Comparison of ENCODE assay signal across 26 mouse cellular contexts in the genomic region with DNA sequence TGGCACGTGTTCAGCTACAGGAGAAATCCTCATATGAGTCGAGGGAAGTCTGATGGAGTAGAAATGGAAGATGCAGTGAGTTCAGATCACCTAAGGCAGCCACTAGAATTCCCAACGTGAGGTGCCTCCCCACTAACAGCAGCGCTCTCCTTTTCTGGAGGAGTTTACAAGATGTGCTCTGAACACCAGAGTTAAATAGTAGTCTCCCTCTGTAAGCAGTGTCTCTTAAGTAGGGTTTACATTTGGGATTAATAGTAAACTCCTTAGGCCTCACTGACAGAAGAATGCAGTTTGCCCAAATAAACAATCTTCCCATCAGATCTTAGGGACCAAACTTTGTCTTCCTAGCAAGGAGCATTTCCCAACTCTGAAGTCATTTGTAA.
DNase-seq lines count a peak whose midpoint lies in the region; ATAC-seq and TF ChIP-seq lines count a peak whose summit lies in the region.
"Had no signal": no experiment of that assay in that cellular context is flagged by ENCODE, and none has a peak within 500 bp of the region (broad histone marks: within the 10 kb centered on the region; RNA-seq: fewer than 3 reads in every experiment).

No protein-coding gene starts in this region.

- H3K9me3 ChIP-seq in lung, embryonic 14.5 days (ENCODE audit: low read depth, low read length): no peaks in the 10 kb centered on the region
- H3K9me3 ChIP-seq in intestine, embryonic 14.5 days (ENCODE audit: control insufficient read depth, low read length): no peaks in the 10 kb centered on the region
- H3K9me3 ChIP-seq in intestine, postnatal 0 days (ENCODE audit: control insufficient read depth): no peaks in the 10 kb centered on the region
- no peaks in the 10 kb centered on the region for H3K9me3 ChIP-seq in stomach, postnatal 0 days (ENCODE audit: control insufficient read depth, low read length)
- H3K9me3 ChIP-seq: embryonic facial prominence, embryonic 15.5 days; forebrain, embryonic 10.5 days; heart, embryonic 15.5 days; limb, embryonic 13.5 days; liver, embryonic 12.5 days; midbrain, embryonic 12.5 days had no signal

- TF ChIP-seq EP300 in stomach, postnatal 0 days (optimal IDR thresholded peaks at IDR 0.05): no peak

- H3K27ac ChIP-seq in lung, embryonic 14.5 days (ENCODE audit: low read depth): no peak overlapping the region; the same call in 1 of the 2 replicates
- peak overlapping the region; percentile 70 for H3K27ac ChIP-seq in intestine, embryonic 14.5 days (ENCODE audit: low read depth)
- H3K27ac ChIP-seq in intestine, postnatal 0 days (ENCODE audit: low read depth, low read length): 0 out of 2 replicates have a peak overlapping the region, but pooled peaks have one; percentile 10
- peak overlapping the region; percentile 80 for H3K27ac ChIP-seq in stomach, postnatal 0 days (replicated peaks)
- H3K27ac ChIP-seq: embryonic facial prominence, embryonic 15.5 days; forebrain, embryonic 10.5 days; heart, embryonic 15.5 days; hindbrain, embryonic 14.5 days; limb, embryonic 13.5 days; liver, embryonic 12.5 days; midbrain, embryonic 12.5 days had no signal

- no peak overlapping the region for H3K4me2 ChIP-seq in lung, embryonic 14.5 days
- H3K4me2 ChIP-seq in intestine, embryonic 14.5 days (ENCODE audit: low read length): no peak overlapping the region
- no peak overlapping the region for H3K4me2 ChIP-seq in intestine, postnatal 0 days (replicated peaks; ENCODE audit: low read depth)
- no peak overlapping the region for H3K4me2 ChIP-seq in stomach, postnatal 0 days (replicated peaks; ENCODE audit: low read depth)
- H3K4me2 ChIP-seq: embryonic facial prominence, embryonic 15.5 days; heart, embryonic 15.5 days; hindbrain, embryonic 14.5 days; limb, embryonic 13.5 days; liver, embryonic 12.5 days; midbrain, embryonic 12.5 days had no signal

- peak; percentile 39 for DNase-seq in lung, embryonic 14.5 days
- DNase-seq in lung, adult 18-20 months: no peak
- DNase-seq in intestine, embryonic 14.5 days (ENCODE audit: low spot score): no peak
- DNase-seq in stomach, postnatal 0 days (ENCODE audit: low spot score): no peak
- no peak for DNase-seq in gastrocnemius, postnatal 10 days
- DNase-seq in gastrocnemius, adult 18-20 months (ENCODE audit: low spot score): no peak
- DNase-seq: adrenal gland, adult 8-10 months; cerebellum, adult 8-10 months; cerebellum, postnatal 36 days; embryo, embryonic 11 days; forebrain, postnatal 0 days; gastrocnemius, postnatal 36 days; heart, postnatal 4 days; kidney, adult 18-20 months; kidney, postnatal 25 days; layer of hippocampus, postnatal 36 days; thymus, postnatal 25 days had no signal

- no peak overlapping the region for H3K4me3 ChIP-seq in lung, embryonic 14.5 days (ENCODE audit: low read depth, low read length)
- no peak overlapping the region for H3K4me3 ChIP-seq in intestine, embryonic 14.5 days (ENCODE audit: low read depth, low read length)
- H3K4me3 ChIP-seq in intestine, postnatal 0 days (ENCODE audit: low read depth, low read length): no peak overlapping the region
- no peak overlapping the region for H3K4me3 ChIP-seq in stomach, postnatal 0 days (ENCODE audit: low read depth, low read length)
- H3K4me3 ChIP-seq: embryonic facial prominence, embryonic 15.5 days; forebrain, embryonic 10.5 days; heart, embryonic 15.5 days; limb, embryonic 13.5 days; liver, embryonic 12.5 days; midbrain, embryonic 12.5 days had no signal

- WGBS in lung, embryonic 14.5 days: 47% methylated on average over 4 of the region's 4 CpGs
- 40% methylated on average over 4 of the region's 4 CpGs for WGBS in intestine, embryonic 14.5 days
- 51% methylated on average over 4 of the region's 4 CpGs for WGBS in intestine, postnatal 0 days
- WGBS in stomach, postnatal 0 days: 50% methylated on average over 4 of the region's 4 CpGs

- H3K4me1 ChIP-seq in lung, embryonic 14.5 days (ENCODE audit: insufficient read depth): no peaks in the 10 kb centered on the region
- peaks cover 11% of the 10 kb centered on the region for H3K4me1 ChIP-seq in intestine, embryonic 14.5 days (replicated peaks; ENCODE audit: control insufficient read depth, insufficient read depth, low read length)
- no peaks in the 10 kb centered on the region for H3K4me1 ChIP-seq in intestine, postnatal 0 days (replicated peaks; ENCODE audit: control insufficient read depth, insufficient read depth, low read length)
- peaks cover 3% of the 10 kb centered on the region for H3K4me1 ChIP-seq in stomach, postnatal 0 days (replicated peaks; ENCODE audit: control insufficient read depth, insufficient read depth)
- H3K4me1 ChIP-seq: liver, embryonic 12.5 days; midbrain, embryonic 12.5 days had no signal

- ATAC-seq in lung, embryonic 14.5 days (ENCODE audit: insufficient read depth): peak; percentile 46; the same call in 1 of the 2 replicates
- no peak for ATAC-seq in intestine, embryonic 14.5 days (replicated peaks; ENCODE audit: low FRiP score, low TSS enrichment, low read depth)
- ATAC-seq in intestine, postnatal 0 days: no peak
- ATAC-seq in stomach, postnatal 0 days (ENCODE audit: low FRiP score, low TSS enrichment): peak; percentile 54; the same call in 1 of the 2 replicates
- ATAC-seq: activated CD4-positive, CD25-positive, alpha-beta regulatory T cell, adult 4 months; forebrain, postnatal 0 days; liver, embryonic 12.5 days had no signal

- H3K9ac ChIP-seq in lung, embryonic 14.5 days: no peak overlapping the region
- no peak overlapping the region for H3K9ac ChIP-seq in intestine, embryonic 14.5 days (ENCODE audit: low read length)
- H3K9ac ChIP-seq in intestine, postnatal 0 days (ENCODE audit: low read depth, low read length): no peak overlapping the region
- H3K9ac ChIP-seq in stomach, postnatal 0 days (ENCODE audit: low read length): no peak overlapping the region
- H3K9ac ChIP-seq: embryonic facial prominence, embryonic 15.5 days; forebrain, postnatal 0 days; heart, embryonic 15.5 days; hindbrain, embryonic 14.5 days; limb, embryonic 13.5 days; liver, embryonic 12.5 days; midbrain, embryonic 12.5 days had no signal

- no peaks in the 10 kb centered on the region for H3K27me3 ChIP-seq in lung, embryonic 14.5 days (ENCODE audit: insufficient read depth, low read length)
- H3K27me3 ChIP-seq in intestine, embryonic 14.5 days (replicated peaks; ENCODE audit: control insufficient read depth, insufficient read depth, low read length): no peaks in the 10 kb centered on the region
- H3K27me3 ChIP-seq in intestine, postnatal 0 days (replicated peaks; ENCODE audit: control insufficient read depth, insufficient read depth, low read length): no peaks in the 10 kb centered on the region
- H3K27me3 ChIP-seq in stomach, postnatal 0 days (ENCODE audit: control insufficient read depth, insufficient read depth, low read length): no peaks in the 10 kb centered on the region
- H3K27me3 ChIP-seq: embryonic facial prominence, embryonic 15.5 days; heart, embryonic 15.5 days; limb, embryonic 13.5 days; liver, embryonic 12.5 days; midbrain, embryonic 12.5 days had no signal

- no peak for TF ChIP-seq CTCF in lung, embryonic 14.5 days (IDR thresholded peaks at IDR 0.05; ENCODE audit: low read depth)
- no peak for TF ChIP-seq CTCF in intestine, postnatal 0 days (IDR thresholded peaks at IDR 0.05; ENCODE audit: low read depth)
- TF ChIP-seq CTCF in stomach, postnatal 0 days (IDR thresholded peaks at IDR 0.05; ENCODE audit: low read depth): no peak

- no peaks in the 10 kb centered on the region for H3K36me3 ChIP-seq in lung, embryonic 14.5 days (ENCODE audit: insufficient read depth)
- no peaks in the 10 kb centered on the region for H3K36me3 ChIP-seq in intestine, embryonic 14.5 days (ENCODE audit: control insufficient read depth, insufficient read depth, low read length)
- no peaks in the 10 kb centered on the region for H3K36me3 ChIP-seq in intestine, postnatal 0 days (ENCODE audit: control insufficient read depth, insufficient read depth)
- H3K36me3 ChIP-seq in stomach, postnatal 0 days (ENCODE audit: control insufficient read depth, insufficient read depth, low read length): no peaks in the 10 kb centered on the region
- H3K36me3 ChIP-seq: embryonic facial prominence, embryonic 15.5 days; forebrain, embryonic 10.5 days; heart, embryonic 15.5 days; limb, embryonic 13.5 days; liver, embryonic 12.5 days; midbrain, embryonic 12.5 days had no signal

Comparison
In these comparisons a context has a peak if more than half of its experiments do, and no peak if none do; other contexts are left out.
1. ATAC-seq: peak in lung, embryonic 14.5 days (single experiment) and stomach, postnatal 0 days (single experiment); none in intestine, embryonic 14.5 days (single experiment) and intestine, postnatal 0 days (single experiment).